Mouse (Mus musculus) midbrain, embryonic 16.5 days (tissue): ENCODE results near the gene Ephx3. TPM values are rescaled to one million over a fixed set of nuclear protein-coding genes. Genes with fewer than 3 reads are reported as not detected.
"Not testable (repeated sequence)": the region's sequence is repeated elsewhere in the genome, so short reads cannot be mapped to it uniquely, and the experiment has no call there.

Source experiments
- ATAC-seq: fragments of 200-750 bp; cut with Nextera tagmentation; 2 replicates; pipeline ENCODE4 v1.8.0; 2017; ENCODE audit warnings: moderate TSS enrichment
- H3K27ac ChIP-seq: fragments of 300-500 bp; sonication (generic); 2 replicates; pipeline ENCODE4 v1.5.1; 2014; ENCODE audit warnings: mild to moderate bottlenecking, low read length, mixed read lengths
- H3K27me3 ChIP-seq: fragments of 300-500 bp; sonication (generic); 2 replicates; pipeline ENCODE4 v1.6.1; 2014; ENCODE audit warnings: low read depth, low read length, mixed read lengths; ENCODE audit not compliant: control insufficient read depth, insufficient read depth
- H3K36me3 ChIP-seq: fragments of 300-500 bp; sonication (generic); 2 replicates; pipeline ENCODE4 v1.6.1; 2014; ENCODE audit warnings: mild to moderate bottlenecking, low read length, moderate library complexity, mixed read lengths; ENCODE audit not compliant: control insufficient read depth, insufficient read depth
- H3K4me1 ChIP-seq: fragments of 300-500 bp; sonication (generic); 2 replicates; pipeline ENCODE4 v1.6.1; 2014; ENCODE audit warnings: mild to moderate bottlenecking, low read length, mixed read lengths; ENCODE audit not compliant: control insufficient read depth, insufficient read depth
- H3K4me2 ChIP-seq: fragments of 300-500 bp; sonication (generic); 2 replicates; pipeline ENCODE4 v1.6.1; 2014; ENCODE audit warnings: mild to moderate bottlenecking, low read length, mixed read lengths
- H3K4me3 ChIP-seq: fragments of 300-500 bp; sonication (generic); 2 replicates; pipeline ENCODE4 v1.5.1; 2014; ENCODE audit warnings: low read depth, mild to moderate bottlenecking, low read length, moderate library complexity, mixed read lengths
- H3K9ac ChIP-seq: fragments of 300-500 bp; sonication (generic); 2 replicates; pipeline ENCODE4 v1.6.1; 2014; ENCODE audit warnings: low read depth, low read length, mixed read lengths
- H3K9me3 ChIP-seq: fragments of 300-500 bp; sonication (generic); replicated peaks from 2 replicates; pipeline ENCODE4 v1.6.1; 2014; ENCODE audit warnings: mild to moderate bottlenecking, low read length, mixed read lengths; ENCODE audit not compliant: control insufficient read depth, poor library complexity, severe bottlenecking
- WGBS: fragments of 180-500 bp; shearing (Covaris S2); extraction: QIAGEN DNeasy Blood & Tissue Kit; methylation state at CpG from one replicate; pipeline ENCODE4 v1.1.7; 2014; 5-methylcytosine and 5-hydroxymethylcytosine counted together
- polyA plus RNA-seq: library from polyadenylated mRNA; unstranded; fragments of >200 nt; fragmentation: Nextera tagmentation; extraction: Ambion mirVana; gene quantifications from 2 replicates; pipeline ENCODE4 v1.2.1, GENCODE M21; 2015

The Ephx3 gene
- polyA plus RNA-seq: 0.09 and 0.24 TPM in 2 replicates

- 5% methylated on average over 42 of the region's 42 CpGs for WGBS
These were observed at the start of gene Ephx3 for GRCm38 (mm10) chr17:32188863-32189636. Gene Ephx3, minus strand, starts transcription at chr17:32189549.

GRCm38 (mm10) chr17:32238589-32238988 is 49.2 kb upstream of the Ephx3 start:
- Histone ChIP-seq H3K27ac (no peak overlapping the region), H3K4me1 (peaks cover 14% of the 10 kb centered on the region), H3K27me3 (no peaks in the 10 kb centered on the region), H3K9ac (no peak overlapping the region), H3K4me2 (no peak overlapping the region), H3K9me3 (no peaks in the 10 kb centered on the region), H3K4me3 (no peak overlapping the region), H3K36me3 (no peaks in the 10 kb centered on the region)
- ATAC-seq: no peak
- 95% methylated on average over 1 of the region's 1 CpGs for WGBS

More at GRCm38 (mm10) chr17:32188863-32189636, at the start of gene Ephx3:
- Histone ChIP-seq H3K9ac (peak within 1 kb of the TSS; percentile 63), H3K4me1 (peaks cover 10% of the 10 kb centered on the region), H3K27ac (no peak within 1 kb of the TSS), H3K36me3 (no peaks in the 10 kb centered on the region), H3K4me3 (peak within 1 kb of the TSS; percentile 44), H3K27me3 (peaks cover 9% of the 10 kb centered on the region), H3K4me2 (peak within 1 kb of the TSS; percentile 72), H3K9me3 (no peaks in the 10 kb centered on the region)
- peak; percentile 68 for ATAC-seq

GRCm38 (mm10) chr17:32235534-32236191 is 46.3 kb upstream of the Ephx3 start:
- H3K27ac ChIP-seq: peak overlapping the region; percentile 61
- no peak overlapping the region for H3K4me3 ChIP-seq
- no peaks in the 10 kb centered on the region for H3K27me3 ChIP-seq
- H3K4me1 ChIP-seq: peaks cover 14% of the 10 kb centered on the region
- H3K36me3 ChIP-seq: no peaks in the 10 kb centered on the region
- ATAC-seq: peak; percentile 80
- no peak overlapping the region for H3K4me2 ChIP-seq
- no peaks in the 10 kb centered on the region for H3K9me3 ChIP-seq
- no peak overlapping the region for H3K9ac ChIP-seq
- WGBS: 48% methylated on average over 5 of the region's 5 CpGs

GRCm38 (mm10) chr17:32233174-32233573 is 43.8 kb upstream of the Ephx3 start:
- H3K4me2 ChIP-seq: no peak overlapping the region
- no peaks in the 10 kb centered on the region for H3K27me3 ChIP-seq
- H3K4me3 ChIP-seq: no peak overlapping the region
- H3K27ac ChIP-seq: no peak overlapping the region
- H3K9me3 ChIP-seq: no peaks in the 10 kb centered on the region
- peaks cover 14% of the 10 kb centered on the region for H3K4me1 ChIP-seq
- H3K36me3 ChIP-seq: peaks cover 6% of the 10 kb centered on the region; the same call in 1 of the 2 replicates
- no peak overlapping the region for H3K9ac ChIP-seq
- ATAC-seq: no peak

- H3K4me1 ChIP-seq: peaks cover 3% of the 10 kb centered on the region; the same call in 1 of the 2 replicates
- whole genome bisulfite sequencing: 95% methylated on average over 4 of the region's 4 CpGs
- H3K36me3 ChIP-seq: peaks cover 12% of the 10 kb centered on the region
These were observed 39.9 kb upstream of the Ephx3 start for GRCm38 (mm10) chr17:32229256-32229655.

GRCm38 (mm10) chr17:32220873-32221272 is 31.5 kb upstream of the Ephx3 start:
- Histone ChIP-seq H3K9ac (no peak overlapping the region), H3K4me2 (no peak overlapping the region), H3K4me3 (no peak overlapping the region), H3K36me3 (peaks cover 32% of the 10 kb centered on the region), H3K27ac (no peak overlapping the region), H3K4me1 (no peaks in the 10 kb centered on the region), H3K27me3 (no peaks in the 10 kb centered on the region), H3K9me3 (no peaks in the 10 kb centered on the region)
- ATAC-seq: no peak
- WGBS: 71% methylated on average over 3 of the region's 3 CpGs

More at GRCm38 (mm10) chr17:32229256-32229655, 39.9 kb upstream of the Ephx3 start:
- no peaks in the 10 kb centered on the region for H3K27me3 ChIP-seq
- H3K9me3 ChIP-seq: no peaks in the 10 kb centered on the region
- no peak for ATAC-seq
- no peak overlapping the region for H3K27ac ChIP-seq
- no peak overlapping the region for H3K4me3 ChIP-seq
- H3K4me2 ChIP-seq: no peak overlapping the region
- H3K9ac ChIP-seq: no peak overlapping the region

GRCm38 (mm10) chr17:32215587-32215986 is 26.2 kb upstream of the Ephx3 start:
- WGBS: 71% methylated on average over 4 of the region's 4 CpGs
- not testable (repeated sequence) for H3K4me2 ChIP-seq, ATAC-seq, H3K4me3 ChIP-seq, H3K9me3 ChIP-seq, H3K27ac ChIP-seq, H3K9ac ChIP-seq, H3K4me1 ChIP-seq, H3K27me3 ChIP-seq
- peaks cover 27% of the 10 kb centered on the region for H3K36me3 ChIP-seq

GRCm38 (mm10) chr17:32211554-32211953 is 22.2 kb upstream of the Ephx3 start:
- H3K9ac ChIP-seq, H3K4me2 ChIP-seq, H3K4me1 ChIP-seq, H3K4me3 ChIP-seq, H3K27ac ChIP-seq, ATAC-seq, H3K27me3 ChIP-seq, H3K9me3 ChIP-seq: not testable (repeated sequence)
- WGBS: 84% methylated on average over 6 of the region's 6 CpGs
- H3K36me3 ChIP-seq: peaks cover 24% of the 10 kb centered on the region

- ATAC-seq: no peak
- WGBS: 39% methylated on average over 3 of the region's 3 CpGs
These were observed 20.4 kb upstream of the Ephx3 start for GRCm38 (mm10) chr17:32209752-32210151.

More at GRCm38 (mm10) chr17:32209752-32210151, 20.4 kb upstream of the Ephx3 start:
- H3K4me3 ChIP-seq: no peak overlapping the region
- no peak overlapping the region for H3K4me2 ChIP-seq
- peaks cover 26% of the 10 kb centered on the region for H3K36me3 ChIP-seq
- H3K9ac ChIP-seq: no peak overlapping the region
- no peaks in the 10 kb centered on the region for H3K4me1 ChIP-seq
- no peak overlapping the region for H3K27ac ChIP-seq
- H3K27me3 ChIP-seq: no peaks in the 10 kb centered on the region
- no peaks in the 10 kb centered on the region for H3K9me3 ChIP-seq
